Mouse (Mus musculus) bone marrow, adult 2 months (tissue): ENCODE data around the gene Bckdha.

Experiments
- CTCF ChIP-seq: fragments of 200-500 bp; IDR thresholded peaks from 2 replicates; pipeline ENCODE4 v1.5.1; 2011; ENCODE audit warnings: low read length, control low read depth; ENCODE audit not compliant: control insufficient read depth, insufficient read depth
- POLR2A ChIP-seq: fragments of 200-500 bp; IDR thresholded peaks from 2 replicates; pipeline ENCODE4 v1.6.1; 2011; ENCODE audit warnings: low read depth, mild to moderate bottlenecking, control low read depth, low read length, borderline replicate concordance; ENCODE audit not compliant: control insufficient read depth

DNA sequence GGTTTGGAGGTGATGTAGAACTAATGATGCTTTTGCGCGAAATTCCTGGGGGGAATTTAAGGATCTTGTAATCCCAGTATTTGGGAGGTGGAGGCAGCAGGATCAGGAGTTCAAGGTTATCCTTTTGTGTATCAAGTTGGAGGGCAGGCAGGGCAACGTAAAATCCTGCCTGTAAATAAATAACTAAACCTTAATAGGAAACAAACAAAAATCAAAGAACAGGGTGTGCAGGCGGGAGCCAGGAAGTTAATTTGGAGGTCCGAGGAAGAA lies 39.1 kb downstream of the Bckdha start:
- TF ChIP-seq POLR2A (no peak), CTCF (no peak)
